Mouse (Mus musculus): ENCODE data around the gene Rps6kb2.

- TF ChIP-seq CTCF (IDR thresholded peaks at IDR 0.05; ENCODE audit: low read depth), result no peak; the same call in 1 of the 2 replicates
- TF ChIP-seq EP300 (IDR thresholded peaks at IDR 0.05; ENCODE audit: low read depth), result no peak
Measured at GRCm38 (mm10) chr19:4172925-4173324, 9.8 kb upstream of the Rps6kb2 start.

All from liver, postnatal 0 days (tissue).